Mouse (Mus musculus) heart, embryonic 13.5 days (tissue): Measurements from ENCODE around the gene Adgrg6. TPM values are rescaled to one million over a fixed set of nuclear protein-coding genes. Genes with fewer than 3 reads are reported as not detected.
A peak's percentile ranks its signal among the peaks of the same experiment; 100 is the strongest.

Experiments
- ATAC-seq: fragments of 200-750 bp; cut with Nextera tagmentation; 2 replicates; pipeline ENCODE4 v1.8.0; 2017; ENCODE audit warnings: moderate TSS enrichment; ENCODE audit not compliant: insufficient number of reproducible peaks, low FRiP score, low TSS enrichment; ENCODE audit errors: extremely low read depth
- H3K27ac ChIP-seq: fragments of 300-500 bp; sonication (generic); replicated peaks from 2 replicates; pipeline ENCODE4 v1.5.1; 2015; ENCODE audit warnings: moderate library complexity, mild to moderate bottlenecking, inconsistent platforms
- H3K27me3 ChIP-seq: fragments of 300-500 bp; sonication (generic); replicated peaks from 2 replicates; pipeline ENCODE4 v1.6.1; 2015; ENCODE audit warnings: mild to moderate bottlenecking, inconsistent platforms
- H3K36me3 ChIP-seq: fragments of 300-500 bp; sonication (generic); 2 replicates; pipeline ENCODE4 v1.6.1; 2015; ENCODE audit warnings: mild to moderate bottlenecking, inconsistent platforms
- H3K4me1 ChIP-seq: fragments of 300-500 bp; sonication (generic); 2 replicates; pipeline ENCODE4 v1.6.1; 2015; ENCODE audit warnings: inconsistent platforms
- H3K4me2 ChIP-seq: fragments of 300-500 bp; sonication (generic); 2 replicates; pipeline ENCODE4 v1.6.1; 2015; ENCODE audit warnings: inconsistent platforms, mild to moderate bottlenecking, moderate library complexity
- H3K4me3 ChIP-seq: fragments of 300-500 bp; sonication (generic); 2 replicates; pipeline ENCODE4 v1.5.1; 2015; ENCODE audit warnings: moderate library complexity, mild to moderate bottlenecking, inconsistent platforms
- H3K9ac ChIP-seq: fragments of 300-500 bp; sonication (generic); 2 replicates; pipeline ENCODE4 v1.6.1; 2015; ENCODE audit warnings: inconsistent platforms, mild to moderate bottlenecking, moderate library complexity
- H3K9me3 ChIP-seq: fragments of 300-500 bp; sonication (generic); 2 replicates; pipeline ENCODE4 v1.6.1; 2016; ENCODE audit warnings: inconsistent platforms
- WGBS: fragments of 180-500 bp; shearing (Covaris S2); methylation state at CpG from one replicate; pipeline ENCODE4 v1.1.7; 2015; ENCODE audit warnings: mixed read lengths; 5-methylcytosine and 5-hydroxymethylcytosine counted together
- polyA plus RNA-seq: library from polyadenylated mRNA; unstranded; fragments of >200 nt; fragmentation: Nextera tagmentation; extraction: Ambion mirVana; gene quantifications from 2 replicates; pipeline ENCODE4 v1.2.1, GENCODE M21; 2015

Adgrg6 gene
- polyA plus RNA-seq, 1 experiment from 2014 or later: 15.7 TPM

- Histone ChIP-seq H3K36me3 (no peaks in the 10 kb centered on the region), H3K4me1 (peaks cover 4% of the 10 kb centered on the region; the same call in 1 of the 2 replicates), H3K27me3 (no peaks in the 10 kb centered on the region), H3K4me3 (no peak overlapping the region), H3K27ac (no peak overlapping the region), H3K9ac (no peak overlapping the region), H3K9me3 (no peaks in the 10 kb centered on the region), H3K4me2 (no peak overlapping the region)
- no peak; the same call in 1 of the 2 replicates for ATAC-seq
- WGBS: 13% methylated on average over 5 of the region's 5 CpGs
These were observed 62.2 kb downstream of the Adgrg6 start for GRCm38 (mm10) chr10:14483257-14483656.

GRCm38 (mm10) chr10:14482483-14482882, 63.0 kb downstream of the Adgrg6 start:
- peak overlapping the region; percentile 39; the same call in 1 of the 2 replicates for H3K27ac ChIP-seq
- no peak for ATAC-seq
- WGBS: 25% methylated on average over 5 of the region's 5 CpGs

GRCm38 (mm10) chr10:14480928-14481327, 64.5 kb downstream of the Adgrg6 start:
- H3K9me3 ChIP-seq: no peaks in the 10 kb centered on the region
- no peak overlapping the region; the same call in 1 of the 2 replicates for H3K27ac ChIP-seq
- no peaks in the 10 kb centered on the region for H3K27me3 ChIP-seq
- peaks cover 13% of the 10 kb centered on the region; the same call in 1 of the 2 replicates for H3K4me1 ChIP-seq
- WGBS: 50% methylated on average over 5 of the region's 5 CpGs
- ATAC-seq: no peak
- no peak overlapping the region for H3K9ac ChIP-seq
- no peak overlapping the region for H3K4me3 ChIP-seq
- H3K36me3 ChIP-seq: no peaks in the 10 kb centered on the region
- H3K4me2 ChIP-seq: no peak overlapping the region

More at GRCm38 (mm10) chr10:14482483-14482882, 63.0 kb downstream of the Adgrg6 start:
- H3K36me3 ChIP-seq: no peaks in the 10 kb centered on the region
- no peak overlapping the region for H3K9ac ChIP-seq
- H3K4me1 ChIP-seq: peaks cover 4% of the 10 kb centered on the region; the same call in 1 of the 2 replicates
- no peak overlapping the region for H3K4me3 ChIP-seq
- no peaks in the 10 kb centered on the region for H3K9me3 ChIP-seq
- H3K27me3 ChIP-seq: no peaks in the 10 kb centered on the region
- H3K4me2 ChIP-seq: no peak overlapping the region

- H3K36me3 ChIP-seq: no peaks in the 10 kb centered on the region
- peak overlapping the region; percentile 36; the same call in 1 of the 2 replicates for H3K27ac ChIP-seq
- ATAC-seq: no peak
- H3K4me3 ChIP-seq: no peak overlapping the region
- peaks cover 26% of the 10 kb centered on the region; the same call in 1 of the 2 replicates for H3K4me1 ChIP-seq
- H3K27me3 ChIP-seq: no peaks in the 10 kb centered on the region
- H3K9me3 ChIP-seq: no peaks in the 10 kb centered on the region
- H3K4me2 ChIP-seq: no peak overlapping the region
- WGBS: 42% methylated on average over 1 of the region's 1 CpGs
- H3K9ac ChIP-seq: no peak overlapping the region
These were observed 69.1 kb downstream of the Adgrg6 start for GRCm38 (mm10) chr10:14476393-14476792.

- no peak overlapping the region for H3K4me3 ChIP-seq
- H3K27me3 ChIP-seq: no peaks in the 10 kb centered on the region
- H3K4me1 ChIP-seq: peaks cover 26% of the 10 kb centered on the region; the same call in 1 of the 2 replicates
- H3K4me2 ChIP-seq: no peak overlapping the region
- no peak overlapping the region for H3K9ac ChIP-seq
- ATAC-seq: no peak
- no peaks in the 10 kb centered on the region for H3K9me3 ChIP-seq
- H3K36me3 ChIP-seq: no peaks in the 10 kb centered on the region
- peak overlapping the region; percentile 12; the same call in 1 of the 2 replicates for H3K27ac ChIP-seq
- 72% methylated on average over 2 of the region's 2 CpGs for WGBS
These were observed 69.8 kb downstream of the Adgrg6 start for GRCm38 (mm10) chr10:14475641-14476040.

GRCm38 (mm10) chr10:14474541-14475305, 70.7 kb downstream of the Adgrg6 start:
- Histone ChIP-seq H3K4me1 (peaks cover 22% of the 10 kb centered on the region; the same call in 1 of the 2 replicates), H3K4me3 (no peak overlapping the region), H3K4me2 (no peak overlapping the region), H3K9me3 (no peaks in the 10 kb centered on the region), H3K27me3 (no peaks in the 10 kb centered on the region), H3K9ac (no peak overlapping the region), H3K27ac (peak overlapping the region; percentile 46), H3K36me3 (no peaks in the 10 kb centered on the region)
- WGBS: 39% methylated on average over 8 of the region's 8 CpGs
- ATAC-seq: no peak

- H3K27me3 ChIP-seq: no peaks in the 10 kb centered on the region
- no peaks in the 10 kb centered on the region for H3K9me3 ChIP-seq
- no peak for ATAC-seq
- H3K27ac ChIP-seq: no peak overlapping the region
- 55% methylated on average over 5 of the region's 5 CpGs for WGBS
- no peak overlapping the region for H3K9ac ChIP-seq
- H3K36me3 ChIP-seq: 0 out of 2 replicates have a peak, but pooled peaks cover 7% of the 10 kb centered on the region
- H3K4me1 ChIP-seq: peaks cover 20% of the 10 kb centered on the region; the same call in 1 of the 2 replicates
- H3K4me3 ChIP-seq: no peak overlapping the region
- H3K4me2 ChIP-seq: no peak overlapping the region
These were observed 74.4 kb downstream of the Adgrg6 start for GRCm38 (mm10) chr10:14471039-14471550.

- no peak for ATAC-seq
- H3K4me1 ChIP-seq: peaks cover 15% of the 10 kb centered on the region
- no peaks in the 10 kb centered on the region for H3K9me3 ChIP-seq
- H3K36me3 ChIP-seq: 0 out of 2 replicates have a peak, but pooled peaks cover 7% of the 10 kb centered on the region
- H3K27ac ChIP-seq: no peak overlapping the region
- peak overlapping the region; percentile 37 for H3K4me2 ChIP-seq
- no peak overlapping the region for H3K4me3 ChIP-seq
- no peaks in the 10 kb centered on the region for H3K27me3 ChIP-seq
- H3K9ac ChIP-seq: no peak overlapping the region
- 39% methylated on average over 10 of the region's 10 CpGs for WGBS
These were observed 76.8 kb downstream of the Adgrg6 start for GRCm38 (mm10) chr10:14468623-14469022.

GRCm38 (mm10) chr10:14463796-14464511, 81.5 kb downstream of the Adgrg6 start:
- no peak overlapping the region for H3K4me2 ChIP-seq
- 0 out of 2 replicates have a peak overlapping the region, but pooled peaks have one; percentile 1 for H3K27ac ChIP-seq
- H3K9ac ChIP-seq: no peak overlapping the region
- no peaks in the 10 kb centered on the region for H3K9me3 ChIP-seq
- no peak for ATAC-seq
- H3K36me3 ChIP-seq: 0 out of 2 replicates have a peak, but pooled peaks cover 7% of the 10 kb centered on the region
- 59% methylated on average over 4 of the region's 4 CpGs for WGBS
- no peak overlapping the region for H3K4me3 ChIP-seq
- H3K4me1 ChIP-seq: peaks cover 31% of the 10 kb centered on the region
- H3K27me3 ChIP-seq: no peaks in the 10 kb centered on the region

- ATAC-seq: no peak
- Histone ChIP-seq H3K9me3 (no peaks in the 10 kb centered on the region), H3K4me2 (no peak overlapping the region), H3K4me3 (no peak overlapping the region), H3K4me1 (peaks cover 26% of the 10 kb centered on the region), H3K27ac (peak overlapping the region; percentile 59), H3K36me3 (no peaks in the 10 kb centered on the region), H3K9ac (no peak overlapping the region), H3K27me3 (no peaks in the 10 kb centered on the region)
- WGBS: 46% methylated on average over 4 of the region's 4 CpGs
These were observed 84.4 kb downstream of the Adgrg6 start for GRCm38 (mm10) chr10:14460933-14461514.
